Mouse (Mus musculus): ENCODE measurements around the gene Ermp1.
A peak's percentile ranks its signal among the peaks of the same experiment; 100 is the strongest.

The Ermp1 gene

DNA sequence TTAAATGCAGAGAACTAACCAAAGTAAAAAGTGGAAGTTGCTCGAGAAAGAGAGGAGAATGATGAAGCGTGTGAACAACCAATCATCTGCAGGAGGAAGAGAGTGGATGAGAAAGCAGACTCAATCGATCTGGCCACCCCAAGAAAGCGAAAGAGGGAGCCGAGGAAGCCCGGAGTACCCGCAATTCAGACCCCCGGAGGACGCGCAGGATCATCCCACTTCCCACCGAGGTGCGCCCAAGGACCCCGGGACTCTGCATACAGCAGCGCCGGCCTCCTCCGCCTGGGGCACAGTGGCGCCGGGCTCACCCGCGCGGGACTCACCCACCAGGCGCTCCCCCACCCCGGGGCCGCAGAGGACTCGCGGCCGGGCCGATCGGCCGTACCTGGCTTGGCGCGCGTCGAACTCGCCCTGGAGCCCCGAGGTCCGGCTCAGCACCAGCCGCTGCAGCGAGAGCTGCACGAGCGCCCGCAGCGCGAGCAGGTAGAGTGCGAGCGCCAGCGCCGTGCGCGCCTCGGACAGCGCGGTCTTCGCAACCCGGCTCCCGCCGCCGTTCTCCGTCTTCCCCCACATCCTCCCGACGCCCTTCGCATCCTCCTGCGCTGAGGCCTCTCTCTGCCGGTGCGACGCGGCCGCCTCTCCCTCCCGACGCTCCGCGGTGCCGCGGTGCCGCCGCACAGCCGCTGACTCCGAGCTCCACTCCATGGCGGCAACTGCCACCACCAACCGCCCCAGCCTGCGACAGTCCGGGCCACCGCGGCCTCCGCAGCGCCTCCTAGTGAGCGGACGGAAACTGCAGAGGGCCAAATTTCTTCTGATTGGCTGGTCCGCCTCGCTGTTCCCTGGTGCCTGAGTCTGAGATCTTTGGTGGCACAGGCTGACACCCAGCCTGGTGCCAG, at the start of gene Ermp1:
TSS of gene Ermp1 (minus strand) at position 765 of the 899 bp plus-strand sequence.
- peak; percentile 88 to 98 for DNase-seq (ENCODE audit: low spot score in 2 of 2)

DNA sequence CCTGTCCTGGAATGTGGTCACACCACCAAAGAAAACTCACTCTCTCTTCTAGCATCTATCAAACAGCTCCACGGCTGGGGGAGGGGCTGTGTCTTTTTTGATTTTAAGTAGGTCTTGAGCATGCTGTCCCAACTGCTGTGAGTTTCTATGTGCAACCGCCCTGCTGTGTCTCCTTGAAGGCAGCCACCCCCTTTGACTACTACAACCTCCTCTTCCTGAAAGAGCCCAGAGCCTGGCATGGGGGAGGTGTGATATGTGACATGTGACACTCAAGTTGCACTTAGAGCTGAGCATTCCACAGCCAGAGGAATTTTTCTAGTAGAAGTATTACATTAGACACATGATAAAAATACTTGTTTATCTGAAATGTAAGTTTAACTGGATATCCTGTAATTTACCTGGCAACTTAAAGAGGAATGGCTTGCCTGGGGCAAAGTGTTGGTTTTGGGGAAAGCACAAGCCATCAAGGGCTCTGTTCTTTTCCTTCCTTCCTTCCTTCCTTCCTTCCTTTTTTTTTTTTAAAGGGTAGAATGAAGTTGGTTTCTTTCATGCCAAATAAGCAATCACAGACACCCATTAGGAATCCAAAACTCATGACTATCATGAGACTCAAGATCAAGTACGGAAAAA, 49.1 kb upstream of the Ermp1 start, which contains the start of gene Mlana:
TSS of gene Mlana (plus strand) at position 580 of the 630 bp plus-strand sequence.
- DNase-seq (ENCODE audit: low spot score in 2 of 2) = no peak

DNA sequence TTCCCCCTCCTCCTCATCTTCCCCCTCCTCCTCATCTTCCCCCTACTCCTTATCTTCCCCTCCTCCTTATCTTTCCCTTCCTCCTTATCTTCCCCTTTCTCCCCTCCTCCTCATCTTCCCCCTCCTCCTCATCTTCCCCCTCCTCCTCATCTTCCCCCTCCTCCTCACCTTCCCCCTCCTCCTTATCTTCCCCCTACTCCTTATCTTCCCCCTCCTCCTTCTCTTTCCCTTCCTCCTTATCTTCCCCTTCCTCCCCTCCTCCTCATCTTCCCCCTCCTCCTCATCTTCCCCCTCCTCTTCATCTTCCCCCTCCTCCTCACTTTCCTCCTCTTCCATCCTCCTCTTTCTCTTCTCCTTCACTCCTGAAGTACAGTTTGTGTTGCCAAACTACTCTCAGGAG, 48.6 kb upstream of the Ermp1 start:
- DNase-seq (ENCODE audit: low spot score in 2 of 2) = no peak

DNA sequence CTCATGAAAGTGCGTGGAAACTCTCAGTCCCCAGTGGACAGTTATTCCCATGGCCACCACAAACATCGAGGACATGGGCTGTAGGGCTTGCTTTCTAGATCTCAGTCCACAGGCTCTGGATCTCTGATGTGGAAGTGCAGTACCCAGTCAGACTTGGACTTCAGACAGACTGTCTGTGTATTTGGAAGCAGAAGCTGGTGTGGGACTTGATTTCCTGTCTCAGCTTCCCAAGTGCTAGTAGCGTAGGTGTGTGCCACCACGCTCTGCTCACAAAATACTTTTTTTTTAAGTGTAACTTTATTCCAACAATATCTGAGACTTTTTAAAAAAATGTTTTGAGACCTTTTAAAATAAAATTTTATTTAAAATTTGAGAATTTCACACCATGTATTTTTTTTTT, 48.1 kb upstream of the Ermp1 start:
- DNase-seq (ENCODE audit: low spot score in 2 of 2) = peak in 1 of 2 experiments; percentile 20

DNA sequence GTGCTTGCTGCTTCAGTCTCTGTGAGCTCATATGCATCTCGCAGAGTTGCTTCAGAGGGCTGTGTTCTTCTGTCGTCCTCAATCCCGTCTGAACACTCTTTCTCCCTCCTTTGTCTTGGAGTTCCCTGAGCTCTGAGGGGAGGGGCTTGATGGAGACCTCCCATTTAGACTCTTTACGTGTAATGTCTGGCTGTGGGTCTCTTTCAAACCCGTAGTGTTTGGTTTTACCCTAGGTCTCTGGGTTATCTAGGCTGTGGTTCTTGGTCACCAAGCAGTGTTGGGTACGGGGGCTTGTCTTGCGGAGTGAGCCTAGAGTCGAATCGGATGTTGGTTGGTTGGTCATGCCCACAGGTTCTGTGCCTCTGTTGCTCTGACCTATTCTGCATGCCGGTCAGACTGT, 46.9 kb upstream of the Ermp1 start:
- DNase-seq (ENCODE audit: low spot score in 2 of 2) = no peak

DNA sequence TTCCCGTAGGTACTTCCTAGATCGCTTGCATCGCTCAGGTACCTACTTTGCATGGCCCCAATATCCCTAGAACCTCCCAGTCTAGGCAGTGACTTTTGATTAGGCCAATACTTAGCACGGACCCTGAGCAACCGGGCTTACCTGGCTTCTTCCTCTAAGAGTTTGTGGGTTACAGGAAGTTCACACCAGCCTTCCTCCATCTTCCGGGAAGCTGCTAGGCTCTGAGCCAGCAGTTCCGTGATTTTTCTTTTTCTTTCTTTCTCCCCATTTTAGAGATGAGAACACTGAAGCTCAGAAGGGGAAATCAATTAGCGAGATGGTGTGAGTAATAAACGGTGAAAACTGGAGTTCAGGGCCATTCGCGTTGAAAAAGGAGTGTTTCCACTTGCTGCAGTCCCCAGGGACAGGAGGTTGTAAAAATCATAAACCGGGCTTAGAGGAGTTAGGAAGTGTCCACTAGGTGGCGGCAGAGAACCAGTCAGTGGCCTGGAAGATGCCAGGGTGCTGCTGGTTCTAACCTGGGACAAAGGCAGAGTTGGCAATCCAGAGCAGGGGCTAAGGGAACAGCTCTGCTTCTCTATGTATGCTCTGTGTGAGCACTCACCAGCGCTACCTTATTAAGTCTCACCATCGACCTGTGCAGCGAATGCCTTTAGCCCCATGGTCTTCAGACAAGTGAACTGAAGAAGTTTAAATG, 35.8 kb upstream of the Ermp1 start:
- peak in 1 of 2 experiments; percentile 88 for DNase-seq (ENCODE audit: low spot score in 2 of 2)

DNA sequence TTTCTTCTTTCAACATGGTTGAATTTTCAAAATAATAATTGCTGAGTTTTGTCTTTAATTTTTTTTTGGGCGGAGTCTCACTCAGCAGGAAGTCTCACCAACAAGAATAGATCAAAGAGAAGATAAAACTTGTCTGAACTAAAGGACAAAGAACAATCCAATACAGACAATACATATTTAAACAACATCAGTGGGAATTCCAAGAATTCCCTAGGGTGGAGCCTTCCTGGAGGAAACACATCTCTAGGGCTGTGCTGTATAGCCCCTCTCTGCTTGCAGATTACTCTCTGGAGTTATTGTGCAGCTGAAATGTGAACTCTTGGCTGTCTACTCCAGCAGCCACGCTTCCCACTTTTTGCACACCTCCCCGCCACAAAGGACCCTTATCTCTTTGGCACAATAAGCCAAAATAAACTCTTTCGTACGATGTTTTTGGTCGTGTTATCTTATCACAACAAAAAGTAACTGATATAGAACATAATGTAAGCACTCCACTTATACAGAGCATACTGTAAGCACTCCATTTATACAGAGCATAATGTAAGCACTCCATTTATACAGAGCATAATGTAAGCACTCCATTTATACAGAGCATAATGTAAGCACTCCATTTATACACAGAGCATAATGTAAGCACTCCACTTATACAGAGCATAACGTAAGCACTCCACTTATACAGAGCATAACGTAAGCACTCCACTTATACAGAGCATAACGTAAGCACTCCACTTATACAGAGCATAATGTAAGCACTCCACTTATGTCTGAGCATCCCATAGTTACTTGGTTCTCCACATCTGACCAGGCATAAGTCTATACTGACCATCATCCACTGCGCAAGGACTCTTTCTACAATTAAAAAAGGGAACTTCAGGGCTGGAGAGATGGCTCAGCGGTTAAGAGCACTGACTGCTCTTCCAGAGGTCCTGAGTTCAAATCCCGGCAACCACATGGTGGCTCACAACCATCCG, 32.3 kb upstream of the Ermp1 start:
- no peak for DNase-seq (ENCODE audit: low spot score in 2 of 2)

DNA sequence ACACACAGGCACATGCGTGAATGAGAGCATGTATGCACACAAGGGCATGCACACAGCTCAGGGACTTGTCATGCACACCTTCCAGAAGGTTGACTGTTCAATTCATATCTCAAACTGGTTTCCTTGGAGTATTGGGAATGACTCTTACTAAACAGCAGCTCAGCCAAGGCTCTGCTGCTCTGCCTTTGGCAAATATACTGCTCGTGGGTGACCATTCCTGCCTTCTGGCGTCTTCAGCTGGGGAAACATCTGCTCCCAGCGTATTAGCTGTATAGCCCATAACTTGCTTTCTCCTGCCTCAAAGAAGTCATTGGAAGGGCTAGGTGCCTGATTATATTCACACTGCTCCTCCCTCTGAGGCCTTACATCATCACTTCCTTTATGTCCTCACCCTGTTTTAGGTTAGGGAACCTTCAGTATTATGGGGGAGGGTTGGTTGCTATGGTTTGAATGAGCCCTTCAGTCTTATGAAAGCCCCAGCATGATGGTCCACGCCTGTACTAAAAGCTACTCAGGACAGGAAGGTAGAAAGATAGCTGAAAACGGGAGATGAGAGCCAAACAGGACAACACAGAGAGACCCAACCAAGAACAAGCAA, 30.1 kb upstream of the Ermp1 start:
- DNase-seq (ENCODE audit: low spot score in 2 of 2) = peak in 1 of 2 experiments; percentile 12

DNA sequence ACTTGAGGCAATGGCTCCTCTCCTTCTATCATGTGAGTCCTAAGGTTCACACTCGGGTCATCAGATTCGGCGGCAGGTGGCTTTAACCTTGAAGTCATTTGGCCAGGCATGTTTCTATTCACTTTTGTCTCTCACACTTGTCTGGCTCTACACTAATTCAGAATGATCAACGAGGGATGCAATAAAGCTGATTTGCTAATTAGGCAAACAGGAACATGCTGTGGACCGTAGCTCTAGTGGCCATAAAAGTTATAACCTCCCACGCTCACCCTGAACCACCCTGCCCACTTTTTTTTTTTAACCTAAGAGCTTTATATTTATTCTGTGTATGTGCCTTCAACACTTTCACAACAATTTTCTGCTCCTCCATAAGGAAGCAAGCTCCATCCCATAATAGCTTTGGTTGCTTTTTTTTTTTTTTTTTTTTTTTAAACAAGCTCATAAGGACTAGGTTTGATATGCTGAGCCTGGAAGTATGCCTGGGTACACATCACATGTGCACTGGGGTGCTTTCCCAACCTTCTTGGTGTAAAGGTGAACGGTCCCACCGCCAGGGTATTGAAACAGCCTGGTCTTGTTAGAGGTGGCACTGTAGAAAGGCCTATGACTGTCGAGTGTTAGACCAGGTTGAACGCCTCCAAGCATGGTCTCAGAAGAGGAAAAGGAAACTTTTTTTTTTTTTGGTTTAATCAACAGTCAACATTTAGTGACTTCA, 28.4 kb upstream of the Ermp1 start:
- DNase-seq (ENCODE audit: low spot score in 2 of 2) = no peak

DNA sequence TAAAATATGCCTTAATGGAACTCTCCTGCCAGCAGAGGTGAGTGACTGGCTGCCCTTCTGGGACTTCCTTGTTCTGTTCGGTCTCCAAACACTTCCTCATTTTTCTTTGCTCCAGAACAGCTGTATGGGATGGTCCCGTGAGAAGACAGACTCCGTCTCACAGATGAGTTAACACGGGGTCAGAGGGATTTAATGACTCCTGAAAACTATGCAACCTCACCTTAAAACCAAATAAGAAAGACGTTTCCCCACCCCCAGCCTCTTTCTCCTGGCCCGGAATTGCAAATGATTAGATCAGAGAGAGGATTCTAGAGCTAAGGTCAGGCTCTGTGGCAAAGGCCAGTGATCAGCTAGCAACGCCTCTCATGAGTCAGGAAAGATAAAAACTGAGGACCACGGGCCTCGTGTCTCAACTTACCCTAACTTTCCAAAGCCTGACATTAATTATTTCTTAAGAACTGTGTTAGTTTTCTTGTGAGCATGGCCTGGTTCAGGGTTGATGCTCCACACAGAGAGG, 27.4 kb upstream of the Ermp1 start:
- DNase-seq (ENCODE audit: low spot score in 2 of 2) = no peak

DNA sequence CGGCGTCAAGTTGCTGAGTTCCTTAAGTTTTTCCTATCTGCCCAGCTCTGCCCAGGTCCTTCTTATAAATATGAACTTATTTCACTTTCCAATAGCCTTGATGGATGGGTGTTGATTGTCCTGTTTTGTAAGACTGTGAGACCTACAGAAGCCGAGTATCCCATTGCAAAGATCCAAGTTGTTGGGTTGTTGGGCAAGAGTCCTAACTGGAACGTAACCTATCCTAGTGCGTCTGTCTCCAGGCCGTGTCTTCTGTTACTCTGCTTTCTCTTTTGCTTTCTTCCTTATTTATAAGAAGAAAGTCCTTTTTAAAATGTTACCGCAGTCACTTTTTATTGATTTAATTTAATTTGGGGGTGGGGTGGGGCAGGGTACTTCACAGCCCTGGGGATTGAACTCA, 26.7 kb upstream of the Ermp1 start:
- no peak for DNase-seq (ENCODE audit: low spot score in 2 of 2)

DNA sequence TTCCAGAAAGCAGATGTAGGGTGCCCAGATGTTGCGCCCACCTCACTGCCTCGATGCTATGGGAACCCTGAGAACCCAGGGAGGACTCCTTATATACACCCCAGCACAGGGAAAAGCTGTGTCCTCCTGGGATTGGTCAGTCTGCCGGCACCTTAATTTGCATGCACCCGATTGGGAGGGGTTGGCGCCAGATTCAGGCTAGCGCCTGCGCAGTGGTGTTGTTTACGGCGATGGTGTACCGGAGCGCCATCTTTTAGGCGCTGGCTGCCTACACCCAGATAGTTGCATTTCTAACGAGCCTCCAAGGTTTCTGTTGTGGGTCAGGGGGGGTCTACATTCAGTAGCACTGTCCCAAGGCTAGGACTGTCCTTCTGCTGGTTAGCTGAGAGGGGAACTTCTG, 24.4 kb upstream of the Ermp1 start:
- DNase-seq (ENCODE audit: low spot score in 2 of 2) = no peak

DNA sequence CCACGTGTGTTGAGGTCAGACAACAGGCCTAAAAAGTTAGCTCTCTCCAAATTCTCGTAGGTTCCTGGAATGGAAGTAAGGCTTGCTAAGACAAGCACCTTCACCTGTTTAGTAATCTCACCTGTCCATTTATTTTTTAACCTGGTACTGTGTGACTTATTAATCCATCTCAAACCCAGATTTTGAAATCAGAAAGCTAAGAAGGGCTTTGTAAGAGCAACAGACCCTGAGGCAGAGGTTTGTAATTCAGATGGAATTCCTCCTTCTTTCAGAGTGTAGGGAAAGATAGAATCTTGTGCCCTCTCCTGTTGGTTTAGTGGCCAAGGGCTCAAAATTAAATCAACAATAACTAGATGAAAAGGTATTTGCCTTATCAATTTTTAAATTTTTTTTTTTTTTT, 22.9 kb upstream of the Ermp1 start:
- no peak for DNase-seq (ENCODE audit: low spot score in 2 of 2)

DNA sequence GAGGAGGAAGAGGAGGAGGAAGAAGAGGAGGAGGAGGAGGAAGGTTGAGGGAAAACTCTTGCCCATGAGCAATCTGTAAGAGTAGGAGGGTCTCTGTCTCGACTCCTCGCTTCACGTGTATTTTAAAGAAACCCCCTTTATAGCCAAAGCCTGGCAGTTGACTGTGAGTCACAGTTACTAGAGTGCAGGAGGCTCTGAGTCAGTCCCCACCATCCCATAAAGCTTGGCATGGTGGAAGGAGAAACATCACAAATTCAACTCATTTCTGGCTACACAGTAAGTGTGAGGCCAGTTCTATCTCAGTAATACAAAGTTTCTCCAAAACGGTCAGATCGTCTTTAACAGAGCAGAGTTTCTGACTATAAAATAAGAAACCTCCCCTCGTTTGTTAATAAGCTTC, 22.0 kb upstream of the Ermp1 start:
- DNase-seq (ENCODE audit: low spot score in 2 of 2) = no peak

DNA sequence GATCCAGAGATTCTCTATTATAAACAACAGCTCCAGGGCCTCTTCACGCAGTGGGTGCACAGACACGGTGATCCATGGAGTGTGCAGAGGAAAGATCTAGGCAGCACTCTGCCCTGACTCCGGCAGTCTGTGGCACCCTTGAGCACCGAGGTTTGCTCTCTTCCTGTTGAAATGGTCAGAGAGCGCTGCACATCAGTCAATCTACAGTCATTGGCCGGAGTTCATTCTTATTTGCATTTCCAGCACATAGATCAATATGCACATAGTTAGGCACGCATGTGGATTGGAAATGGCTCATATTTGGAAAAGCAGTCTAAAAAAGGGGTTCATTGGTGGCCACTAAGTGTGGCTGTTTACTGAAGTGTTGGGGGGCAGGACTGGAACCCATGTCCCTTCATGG, 19.9 kb upstream of the Ermp1 start:
- DNase-seq (ENCODE audit: low spot score in 2 of 2) = no peak

DNA sequence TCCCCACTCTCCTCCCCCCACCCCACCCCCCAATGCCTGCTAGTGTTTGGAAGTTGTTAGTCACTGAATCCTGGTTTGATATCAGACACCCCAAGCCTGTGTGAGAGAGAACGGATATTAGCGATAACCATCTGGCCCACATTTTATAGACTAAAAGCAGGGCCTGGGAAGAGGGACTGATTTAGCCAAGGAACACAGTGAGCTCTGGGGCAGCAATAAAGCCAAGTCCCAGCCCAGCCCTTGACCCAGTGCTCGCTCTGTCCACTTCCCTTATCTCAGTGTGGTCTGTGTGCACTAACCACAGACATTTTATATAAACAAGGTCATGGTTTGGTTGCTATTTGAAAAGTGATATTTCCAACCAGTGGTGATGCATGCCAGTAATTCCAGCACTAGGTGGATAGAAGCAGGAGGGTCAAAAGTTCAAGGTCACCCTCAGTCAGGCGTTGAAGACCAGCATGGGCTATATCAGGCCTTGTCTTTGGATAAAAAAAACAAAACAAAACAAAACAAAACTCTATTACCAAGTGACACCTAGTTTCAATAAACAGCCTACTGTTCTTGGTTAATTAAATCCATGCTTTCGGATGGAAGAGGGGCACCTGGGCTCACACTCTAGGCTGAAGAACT, 18.9 kb upstream of the Ermp1 start:
- no peak for DNase-seq (ENCODE audit: low spot score in 2 of 2)

DNA sequence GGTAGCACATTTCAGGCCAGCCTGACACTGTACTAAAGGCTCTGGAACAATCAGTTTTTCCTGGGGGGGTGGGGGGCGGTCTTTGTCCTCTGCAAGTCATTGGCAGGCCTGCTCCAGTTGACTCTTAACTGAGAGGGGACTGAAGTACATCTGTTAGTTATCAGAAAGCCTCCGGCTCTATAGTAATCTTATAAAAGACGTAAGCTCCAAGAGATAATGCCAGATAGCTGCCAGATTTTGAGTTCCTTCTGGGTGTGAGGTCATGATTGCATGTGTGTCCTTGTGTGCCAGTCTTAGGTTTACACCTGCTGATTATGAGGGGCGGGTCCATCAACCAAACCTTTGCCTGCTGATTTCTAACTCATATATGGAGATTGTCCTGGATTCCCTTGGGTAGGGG, 17.9 kb upstream of the Ermp1 start:
- DNase-seq (ENCODE audit: low spot score in 2 of 2) = no peak

DNA sequence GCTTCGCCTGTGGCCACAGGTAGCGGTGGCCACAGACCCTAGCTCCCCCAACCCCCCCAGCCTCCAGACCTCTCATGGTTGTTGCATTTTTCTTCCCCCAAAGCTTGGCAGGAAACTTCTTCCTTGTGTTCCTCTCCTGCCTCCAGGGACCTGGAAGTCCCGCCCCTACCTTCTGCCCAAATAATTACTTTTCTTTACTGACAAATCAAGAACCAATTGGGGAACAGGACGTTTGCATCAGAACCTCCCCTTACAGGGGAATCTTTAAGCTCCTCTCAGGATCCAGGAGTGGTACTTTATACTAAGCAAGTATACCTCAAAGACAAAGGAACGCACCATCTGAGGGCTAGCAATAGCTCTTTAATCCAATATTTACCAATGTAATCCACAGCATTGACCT, 16.7 kb upstream of the Ermp1 start:
- no peak for DNase-seq (ENCODE audit: low spot score in 2 of 2)

DNA sequence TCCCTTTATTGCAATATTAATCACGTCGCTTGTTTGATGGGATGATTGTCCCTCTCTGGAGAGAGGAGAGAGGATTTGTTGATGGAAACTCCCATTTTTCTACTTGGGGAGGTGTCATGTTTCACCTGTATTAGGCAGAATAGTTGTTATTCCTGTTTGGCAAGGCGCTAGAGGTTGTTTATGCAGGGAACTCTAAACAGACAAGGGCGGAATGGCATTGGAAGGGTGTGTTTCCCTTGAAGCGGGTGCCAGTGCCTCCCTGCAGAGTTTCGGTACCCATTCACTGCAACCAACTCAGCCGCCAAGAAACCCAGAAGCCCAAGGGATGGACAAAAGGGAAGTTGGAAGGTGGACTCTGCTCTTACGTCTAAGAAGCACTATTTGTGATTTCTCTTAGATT, 15.6 kb upstream of the Ermp1 start:
- DNase-seq (ENCODE audit: low spot score in 2 of 2) = no peak
